Mouse (Mus musculus): ENCODE results near the gene Hmga2. TPM values are rescaled to one million over a fixed set of nuclear protein-coding genes. Genes with fewer than 3 reads are reported as not detected.

Hmga2 gene
- polyA plus RNA-seq, 1 experiment from 2014 or later = 13.9 TPM

DNA sequence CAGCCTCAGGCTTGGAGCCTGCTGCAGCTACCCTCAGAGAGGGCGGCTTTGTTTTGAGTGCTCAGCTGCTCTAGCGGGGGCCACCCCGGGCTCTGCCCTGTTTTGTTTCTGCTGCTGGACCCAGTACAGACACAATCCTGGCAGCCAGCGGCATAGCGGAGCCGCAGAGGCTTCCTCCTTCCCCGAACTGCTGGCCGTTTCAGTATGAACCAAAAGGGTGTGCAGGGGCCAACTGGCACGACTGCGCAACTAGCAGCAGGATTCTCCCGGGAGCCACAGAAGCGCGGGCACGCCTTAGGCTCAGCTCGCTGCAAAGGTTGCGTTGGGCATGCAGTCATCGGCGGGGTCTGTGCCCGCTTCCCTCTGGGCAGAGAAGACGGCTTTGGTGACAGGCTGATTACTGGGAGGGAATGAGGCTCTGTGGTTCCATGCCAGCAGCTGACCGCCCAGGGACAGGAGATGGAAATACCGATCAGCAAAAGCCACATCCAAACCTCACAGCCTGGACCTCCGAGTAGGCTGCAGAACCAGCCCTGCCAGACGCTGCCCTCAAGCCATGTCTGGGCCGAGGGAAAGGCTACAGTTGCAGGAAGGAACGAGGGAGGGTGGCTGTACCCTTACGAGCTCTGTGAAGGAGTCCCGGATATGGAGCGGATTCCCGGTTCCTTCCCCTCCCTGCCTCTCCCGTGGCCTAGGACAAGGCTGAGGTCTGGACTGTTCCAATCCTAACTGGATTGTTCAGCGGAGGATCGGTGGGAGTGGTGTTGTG lies 47.7 kb downstream of the Hmga2 start:
- Histone ChIP-seq H3K4me2 (0 out of 2 replicates have a peak overlapping the region, but pooled peaks have one; percentile 11), H3K27me3 (ENCODE audit: insufficient read depth, low read length) (no peaks in the 10 kb centered on the region), H3K27ac (ENCODE audit: low read depth) (peak overlapping the region; percentile 54; the same call in 1 of the 2 replicates), H3K9me3 (ENCODE audit: low read depth, low read length) (no peaks in the 10 kb centered on the region), H3K4me1 (ENCODE audit: insufficient read depth) (peaks cover 37% of the 10 kb centered on the region), H3K9ac (peak overlapping the region; percentile 18; the same call in 1 of the 2 replicates), H3K4me3 (ENCODE audit: low read depth, low read length) (no peak overlapping the region), H3K36me3 (ENCODE audit: insufficient read depth) (no peaks in the 10 kb centered on the region)
- no peak for TF ChIP-seq CTCF (IDR thresholded peaks at IDR 0.05; ENCODE audit: low read depth)
- ATAC-seq (ENCODE audit: insufficient read depth) = peak; percentile 19; the same call in 1 of the 2 replicates
- WGBS = 67% methylated on average over 33 of the region's 33 CpGs
- peak; percentile 55 for DNase-seq

DNA sequence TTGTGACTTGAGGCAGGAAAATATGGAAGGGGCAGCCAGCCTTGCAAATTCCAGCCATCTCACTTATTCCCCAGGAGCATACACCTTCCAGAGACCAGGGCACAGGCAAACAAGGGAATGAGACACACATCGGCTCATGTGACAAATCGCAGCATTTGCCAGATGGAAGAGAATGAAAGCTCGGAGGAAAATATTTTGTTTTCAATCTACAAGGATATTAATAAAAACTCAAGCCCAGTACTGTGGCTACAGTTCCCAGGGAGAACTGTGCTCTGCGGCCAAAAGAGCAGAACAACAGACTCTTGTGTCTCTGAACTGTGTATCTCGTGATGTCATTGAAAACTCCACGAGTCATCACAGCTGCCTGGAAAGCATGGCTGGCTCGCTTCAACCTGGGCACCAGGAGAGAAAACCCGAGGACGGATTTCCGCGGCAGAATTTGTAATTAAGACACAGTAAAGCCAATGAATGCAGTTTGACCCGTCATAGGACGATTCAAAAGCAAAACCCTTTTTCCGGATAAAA lies 50.1 kb downstream of the Hmga2 start:
- H3K9me3 ChIP-seq (ENCODE audit: low read depth, low read length) = no peaks in the 10 kb centered on the region
- WGBS = 71% methylated on average over 14 of the region's 14 CpGs
- H3K27ac ChIP-seq (ENCODE audit: low read depth) = no peak overlapping the region
- no peak for TF ChIP-seq CTCF (IDR thresholded peaks at IDR 0.05; ENCODE audit: low read depth)
- H3K4me1 ChIP-seq (ENCODE audit: insufficient read depth) = peaks cover 33% of the 10 kb centered on the region
- no peak overlapping the region for H3K4me3 ChIP-seq (ENCODE audit: low read depth, low read length)
- ATAC-seq (ENCODE audit: insufficient read depth) (no peak), DNase-seq (no peak)
- no peaks in the 10 kb centered on the region for H3K27me3 ChIP-seq (ENCODE audit: insufficient read depth, low read length)
- H3K9ac ChIP-seq = no peak overlapping the region
- no peaks in the 10 kb centered on the region for H3K36me3 ChIP-seq (ENCODE audit: insufficient read depth)
- H3K4me2 ChIP-seq = no peak overlapping the region

GRCm38 (mm10) chr10:120424015-120424414 lies 52.3 kb downstream of the Hmga2 start:
- H3K27ac ChIP-seq (ENCODE audit: low read depth) = 0 out of 2 replicates have a peak overlapping the region, but pooled peaks have one; percentile 38
- DNase-seq = no peak
- no peaks in the 10 kb centered on the region for H3K27me3 ChIP-seq (ENCODE audit: insufficient read depth, low read length)
- H3K9me3 ChIP-seq (ENCODE audit: low read depth, low read length) = no peaks in the 10 kb centered on the region
- no peak overlapping the region for H3K4me2 ChIP-seq
- TF ChIP-seq CTCF (IDR thresholded peaks at IDR 0.05; ENCODE audit: low read depth) = no peak
- no peak overlapping the region for H3K9ac ChIP-seq
- no peaks in the 10 kb centered on the region for H3K36me3 ChIP-seq (ENCODE audit: insufficient read depth)
- H3K4me1 ChIP-seq (ENCODE audit: insufficient read depth) = peaks cover 35% of the 10 kb centered on the region
- WGBS = 37% methylated on average over 9 of the region's 9 CpGs
- ATAC-seq (ENCODE audit: insufficient read depth) = no peak
- no peak overlapping the region for H3K4me3 ChIP-seq (ENCODE audit: low read depth, low read length)

GRCm38 (mm10) chr10:120423256-120423655 lies 53.0 kb downstream of the Hmga2 start:
- no peak overlapping the region for H3K4me2 ChIP-seq
- H3K4me3 ChIP-seq (ENCODE audit: low read depth, low read length) = no peak overlapping the region
- peak overlapping the region; percentile 6; the same call in 1 of the 2 replicates for H3K27ac ChIP-seq (ENCODE audit: low read depth)
- no peaks in the 10 kb centered on the region for H3K27me3 ChIP-seq (ENCODE audit: insufficient read depth, low read length)
- no peaks in the 10 kb centered on the region for H3K9me3 ChIP-seq (ENCODE audit: low read depth, low read length)
- no peak overlapping the region for H3K9ac ChIP-seq
- ATAC-seq (ENCODE audit: insufficient read depth) = peak; percentile 26; the same call in 1 of the 2 replicates
- WGBS = 41% methylated on average over 7 of the region's 7 CpGs
- H3K36me3 ChIP-seq (ENCODE audit: insufficient read depth) = no peaks in the 10 kb centered on the region
- H3K4me1 ChIP-seq (ENCODE audit: insufficient read depth) = peaks cover 33% of the 10 kb centered on the region
- no peak for TF ChIP-seq CTCF (IDR thresholded peaks at IDR 0.05; ENCODE audit: low read depth)
- DNase-seq = peak; percentile 68

DNA sequence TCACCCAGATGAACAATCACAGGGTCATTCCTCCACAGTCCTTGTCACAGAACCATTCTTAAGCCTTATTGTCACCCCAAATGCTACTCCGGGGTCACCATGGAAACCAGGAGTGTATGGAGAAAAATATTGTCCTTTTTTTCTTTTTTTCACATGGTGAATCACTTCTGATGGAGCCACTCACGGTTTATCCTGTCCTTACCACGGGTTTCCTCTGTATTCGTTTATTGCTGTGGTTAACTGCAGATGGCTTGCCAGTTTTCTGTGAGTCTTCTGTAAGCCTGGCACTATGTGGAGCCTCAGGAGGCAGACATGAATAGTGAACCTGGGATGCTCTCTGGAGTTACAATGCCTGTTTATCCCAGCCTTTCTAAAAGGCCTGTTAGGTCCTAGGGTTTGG lies 53.4 kb downstream of the Hmga2 start:
- ATAC-seq (ENCODE audit: insufficient read depth) (no peak), DNase-seq (peak; percentile 33)
- Histone ChIP-seq H3K4me2 (no peak overlapping the region), H3K9ac (no peak overlapping the region), H3K27me3 (ENCODE audit: insufficient read depth, low read length) (no peaks in the 10 kb centered on the region), H3K27ac (ENCODE audit: low read depth) (peak overlapping the region; percentile 6; the same call in 1 of the 2 replicates), H3K9me3 (ENCODE audit: low read depth, low read length) (no peaks in the 10 kb centered on the region), H3K4me3 (ENCODE audit: low read depth, low read length) (no peak overlapping the region), H3K36me3 (ENCODE audit: insufficient read depth) (no peaks in the 10 kb centered on the region), H3K4me1 (ENCODE audit: insufficient read depth) (peaks cover 36% of the 10 kb centered on the region)
- WGBS = 64% methylated on average over 4 of the region's 4 CpGs
- no peak for TF ChIP-seq CTCF (IDR thresholded peaks at IDR 0.05; ENCODE audit: low read depth)

- Histone ChIP-seq H3K9me3 (ENCODE audit: low read depth, low read length) (no peaks in the 10 kb centered on the region), H3K27me3 (ENCODE audit: insufficient read depth, low read length) (no peaks in the 10 kb centered on the region), H3K27ac (ENCODE audit: low read depth) (peak overlapping the region; percentile 6; the same call in 1 of the 2 replicates), H3K36me3 (ENCODE audit: insufficient read depth) (no peaks in the 10 kb centered on the region), H3K4me3 (ENCODE audit: low read depth, low read length) (no peak overlapping the region), H3K4me2 (peak overlapping the region; percentile 16), H3K9ac (no peak overlapping the region), H3K4me1 (ENCODE audit: insufficient read depth) (peaks cover 43% of the 10 kb centered on the region)
- TF ChIP-seq CTCF (IDR thresholded peaks at IDR 0.05; ENCODE audit: low read depth) = no peak
- DNase-seq (peak; percentile 96), ATAC-seq (ENCODE audit: insufficient read depth) (peak; percentile 89)
- 4% methylated on average over 10 of the region's 10 CpGs for WGBS
Measured at GRCm38 (mm10) chr10:120422050-120422449, 54.2 kb downstream of the Hmga2 start.

DNA sequence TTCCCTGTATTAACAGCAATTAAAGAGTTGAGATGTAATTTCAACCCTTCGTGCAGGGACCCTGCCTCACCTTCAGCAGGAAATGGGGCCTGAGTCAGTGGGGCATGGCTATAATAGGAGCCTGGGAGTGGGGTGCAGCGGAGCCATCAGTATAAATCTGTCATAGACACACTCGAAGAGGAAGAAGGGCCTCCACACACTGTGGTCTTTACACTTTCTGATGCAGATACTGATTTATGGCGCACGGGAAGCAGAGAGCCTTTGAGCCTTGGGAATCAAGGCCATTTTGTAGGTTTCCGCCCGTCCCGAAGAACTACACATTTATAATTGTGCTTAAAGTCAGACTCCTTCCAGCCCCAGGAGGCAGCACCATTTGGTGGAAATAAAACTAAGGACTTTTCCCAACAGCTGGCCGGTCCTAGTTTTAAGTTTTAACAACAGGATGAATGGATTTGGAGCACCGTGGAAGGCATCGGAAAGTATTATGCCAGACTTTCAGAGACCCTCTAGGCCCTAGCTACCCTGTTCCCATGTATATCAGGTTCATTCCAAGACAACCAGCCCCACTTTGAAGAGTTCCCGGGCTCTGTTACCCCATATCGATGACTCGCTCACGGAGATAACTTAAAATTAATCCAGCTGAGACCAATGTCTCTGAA lies 55.2 kb downstream of the Hmga2 start:
- H3K4me2 ChIP-seq = no peak overlapping the region
- no peaks in the 10 kb centered on the region for H3K27me3 ChIP-seq (ENCODE audit: insufficient read depth, low read length)
- peak overlapping the region; percentile 71 for H3K27ac ChIP-seq (ENCODE audit: low read depth)
- H3K4me3 ChIP-seq (ENCODE audit: low read depth, low read length) = no peak overlapping the region
- ATAC-seq (ENCODE audit: insufficient read depth) = no peak
- no peaks in the 10 kb centered on the region for H3K9me3 ChIP-seq (ENCODE audit: low read depth, low read length)
- DNase-seq = peak; percentile 34
- 55% methylated on average over 15 of the region's 15 CpGs for WGBS
- no peak overlapping the region for H3K9ac ChIP-seq
- no peak for TF ChIP-seq CTCF (IDR thresholded peaks at IDR 0.05; ENCODE audit: low read depth)
- H3K36me3 ChIP-seq (ENCODE audit: insufficient read depth) = no peaks in the 10 kb centered on the region
- H3K4me1 ChIP-seq (ENCODE audit: insufficient read depth) = peaks cover 51% of the 10 kb centered on the region
